Mouse (Mus musculus): ENCODE measurements around the gene Sft2d2. TPM values are rescaled to one million over a fixed set of nuclear protein-coding genes. Genes with fewer than 3 reads are reported as not detected.
A peak's percentile ranks its signal among the peaks of the same experiment; 100 is the strongest.

The Sft2d2 gene
- polyA plus RNA-seq, 1 experiment from 2014 or later: 22.8 TPM

DNA sequence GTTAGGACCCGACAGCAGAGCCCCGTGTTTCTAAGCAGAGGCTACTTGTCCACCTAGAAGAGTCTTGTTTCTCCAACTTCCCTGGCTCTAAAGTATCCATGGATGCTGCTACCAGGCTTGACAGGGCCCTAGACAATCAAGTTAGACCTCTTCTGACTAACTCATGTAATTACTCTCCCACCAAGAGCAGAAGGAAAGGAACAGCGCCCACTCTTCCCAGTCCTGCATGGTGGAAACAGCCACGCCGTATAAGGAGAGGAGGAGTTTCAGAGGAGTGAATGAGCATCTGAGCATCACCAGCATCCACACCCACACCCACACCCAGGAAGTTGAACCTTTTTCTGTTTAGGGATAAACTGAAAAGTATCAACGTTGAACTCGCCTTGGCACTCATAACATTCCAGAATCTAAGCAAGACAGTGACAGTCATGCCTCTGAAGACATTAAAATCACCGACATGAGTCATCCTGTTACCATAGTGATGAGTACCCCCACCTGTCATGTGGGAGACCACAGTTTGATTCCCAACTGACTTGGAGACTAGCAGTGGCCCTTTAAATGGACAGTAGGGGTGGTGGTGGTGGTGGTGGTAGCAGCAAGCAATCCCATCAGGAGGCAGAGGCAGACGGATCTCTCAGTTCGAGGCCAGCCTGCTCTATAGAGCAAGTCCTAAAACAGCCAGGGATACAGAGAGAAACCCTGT is 3.5 kb downstream of the Sft2d2 start:
- DNase-seq (ENCODE audit: low spot score): no peak

DNA sequence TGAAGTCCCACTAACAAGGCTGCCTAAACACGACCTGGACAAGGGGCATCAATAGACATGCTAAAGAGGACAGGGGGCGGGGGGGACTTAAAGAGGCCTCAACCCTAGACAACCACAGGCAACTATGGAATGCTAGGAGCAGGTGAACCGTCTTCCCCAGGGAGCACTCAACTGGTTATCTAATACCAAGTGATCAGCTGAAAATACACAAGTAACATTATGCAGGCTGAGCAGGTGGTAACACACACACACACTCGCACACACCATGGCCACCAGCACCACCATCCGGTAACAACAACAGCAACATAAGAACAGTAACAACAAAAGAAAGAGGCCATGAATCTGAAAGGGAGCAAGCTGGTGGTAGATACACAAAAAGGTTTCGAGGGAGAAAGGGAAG is 4.2 kb downstream of the Sft2d2 start:
- no peak for DNase-seq (ENCODE audit: low spot score)

DNA sequence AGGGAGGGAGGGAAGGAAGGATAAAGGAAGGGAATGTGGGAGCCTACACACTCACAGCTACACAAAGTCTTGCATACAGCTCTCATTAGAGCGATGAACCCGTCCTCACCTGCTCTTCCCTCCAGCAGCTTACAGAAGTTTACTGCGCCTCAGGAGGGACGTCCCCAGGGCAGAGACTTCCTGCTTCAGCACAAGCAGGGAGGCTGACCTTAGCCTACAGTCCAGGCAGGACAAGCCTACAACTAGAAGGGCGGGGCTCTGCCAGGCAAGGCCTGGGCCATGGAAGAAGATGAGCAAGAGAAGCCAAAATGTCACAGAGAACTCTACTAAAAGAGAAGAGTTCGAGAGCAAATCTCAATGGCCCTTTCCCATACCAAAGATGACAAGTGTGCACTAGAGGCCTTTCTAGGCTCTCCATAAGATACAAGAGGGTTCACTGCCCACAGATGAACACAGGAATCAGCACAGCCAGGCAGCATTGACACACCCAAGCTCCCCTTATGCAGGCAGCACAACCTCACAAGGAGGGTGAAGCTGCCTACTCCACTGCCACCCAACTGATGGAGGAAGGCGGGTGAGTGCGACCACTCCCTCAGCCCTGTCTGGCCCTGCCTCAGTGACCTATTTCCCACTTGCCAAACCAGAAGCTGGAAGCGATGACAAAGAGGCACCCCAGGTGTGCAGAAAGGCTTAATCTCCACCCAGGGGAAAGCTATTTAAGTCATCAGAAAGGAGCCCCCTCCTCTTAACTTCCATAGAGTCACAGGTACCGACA is 5.2 kb downstream of the Sft2d2 start:
- DNase-seq (ENCODE audit: low spot score): peak; percentile 32

DNA sequence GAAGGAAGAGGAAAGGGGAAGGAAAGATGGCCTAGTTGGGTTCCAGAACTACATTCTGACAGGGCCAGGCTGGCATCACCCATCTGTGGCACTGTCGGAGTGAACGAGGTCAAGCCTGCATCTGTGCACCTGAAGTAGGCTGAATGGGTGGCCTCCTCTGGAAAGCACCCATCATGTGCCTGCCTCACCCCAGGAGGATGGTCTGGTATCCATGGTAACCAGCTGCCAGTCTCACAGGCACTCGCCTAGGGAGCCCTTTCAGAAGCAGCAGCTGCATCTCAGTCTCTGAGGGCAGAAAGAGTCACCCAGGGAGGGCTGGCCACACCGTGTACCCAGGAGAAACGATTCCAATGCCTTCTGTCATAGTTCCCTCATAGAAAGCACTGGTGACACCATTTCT is 6.9 kb downstream of the Sft2d2 start:
- peak; percentile 57 for DNase-seq (ENCODE audit: low spot score)

DNA sequence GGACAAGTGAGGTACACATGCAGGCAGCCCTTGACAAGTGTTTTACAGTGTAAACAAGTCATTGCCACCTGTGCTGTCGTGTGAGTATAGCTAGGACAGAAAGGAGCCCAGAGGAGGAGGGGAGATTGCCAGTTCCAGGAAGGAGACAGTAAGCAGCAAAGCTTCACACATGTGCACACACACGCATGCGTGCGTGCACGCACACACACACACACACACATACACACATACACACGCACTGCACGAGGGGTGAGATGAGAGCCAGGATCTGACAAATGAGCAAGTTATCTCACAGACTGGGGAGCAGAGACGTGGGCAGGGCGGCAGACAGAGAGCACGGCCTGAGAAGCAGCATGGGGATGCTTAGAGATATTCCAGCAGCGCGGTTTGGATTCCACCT is 7.7 kb downstream of the Sft2d2 start:
- no peak for DNase-seq (ENCODE audit: low spot score)

DNA sequence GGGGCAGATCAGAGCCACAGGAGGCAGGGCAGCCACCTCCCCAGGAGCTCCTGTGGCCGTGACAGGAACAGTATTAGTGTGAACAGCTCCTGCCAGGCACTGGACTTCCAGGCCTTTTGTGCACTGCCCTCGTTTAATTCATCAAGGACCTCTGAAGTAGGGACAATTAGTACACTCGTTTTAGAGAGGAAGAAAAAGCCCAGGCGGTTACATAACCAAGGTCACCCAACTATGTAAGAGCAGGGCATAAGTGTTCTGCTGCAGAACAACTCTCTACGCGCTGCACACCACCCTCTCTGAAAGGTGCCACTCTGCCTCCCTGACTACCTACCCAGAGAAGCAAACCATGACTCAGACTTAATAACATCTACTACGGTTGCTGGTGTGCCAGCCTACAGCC is 9.1 kb downstream of the Sft2d2 start:
- DNase-seq (ENCODE audit: low spot score): peak; percentile 28

DNA sequence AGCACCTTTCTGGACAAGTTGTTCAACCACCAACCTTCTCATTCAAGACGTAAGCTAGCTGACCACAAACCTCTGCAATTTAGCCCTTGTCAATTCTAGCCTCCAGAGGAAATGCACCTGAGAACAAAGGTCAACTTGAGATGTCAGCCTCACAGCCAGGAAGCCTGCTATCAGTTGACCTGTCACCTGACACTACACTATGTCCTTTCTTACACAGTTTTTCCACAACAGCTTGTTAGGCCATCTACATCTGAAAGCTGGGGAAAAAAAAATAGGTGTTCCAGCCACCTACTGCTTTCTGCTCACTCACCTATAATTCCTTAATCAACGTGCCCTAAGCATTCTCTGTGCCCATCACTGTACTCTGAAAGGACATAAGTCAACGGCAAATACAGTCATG is 10.1 kb downstream of the Sft2d2 start:
- DNase-seq (ENCODE audit: low spot score): no peak

DNA sequence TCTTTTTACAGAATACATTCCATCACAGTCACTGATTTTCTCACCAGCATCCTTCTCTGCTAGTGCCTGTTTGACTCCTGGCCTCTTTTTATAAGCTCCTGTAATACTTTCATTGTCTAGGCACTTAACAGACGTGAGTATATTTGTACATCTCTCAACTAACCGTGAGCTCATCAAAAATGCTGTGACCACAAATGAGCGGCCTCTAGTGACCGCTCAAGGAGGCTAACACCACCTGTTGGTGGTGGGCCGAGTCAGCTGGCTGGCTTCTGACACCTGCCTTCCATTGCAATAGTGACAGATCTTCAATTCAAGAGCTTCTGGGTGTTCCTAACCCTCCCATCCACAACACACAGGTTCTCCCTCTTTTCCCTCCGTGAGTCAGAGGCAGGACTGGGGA is 10.8 kb downstream of the Sft2d2 start:
- DNase-seq (ENCODE audit: low spot score): no peak

DNA sequence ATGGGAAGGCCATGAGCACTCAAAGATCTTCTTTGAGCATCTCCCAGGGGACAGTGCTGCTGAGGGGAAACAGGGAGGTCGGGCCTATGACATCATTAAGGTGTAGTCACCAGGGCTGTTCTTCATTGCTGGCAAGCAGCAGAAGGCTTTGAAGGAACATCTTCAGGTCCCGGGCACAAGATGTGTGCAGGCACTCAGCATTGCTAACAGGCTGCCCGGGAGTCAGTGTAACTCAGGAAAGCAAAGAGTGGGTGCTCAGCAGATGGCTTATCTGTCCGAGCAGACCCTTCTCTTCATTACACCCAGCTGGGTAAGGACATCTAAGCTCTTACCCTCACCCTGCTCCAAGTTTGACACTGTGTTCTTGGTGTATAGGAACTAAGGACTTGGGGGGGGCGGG is 14.9 kb downstream of the Sft2d2 start:
- no peak for DNase-seq (ENCODE audit: low spot score)

DNA sequence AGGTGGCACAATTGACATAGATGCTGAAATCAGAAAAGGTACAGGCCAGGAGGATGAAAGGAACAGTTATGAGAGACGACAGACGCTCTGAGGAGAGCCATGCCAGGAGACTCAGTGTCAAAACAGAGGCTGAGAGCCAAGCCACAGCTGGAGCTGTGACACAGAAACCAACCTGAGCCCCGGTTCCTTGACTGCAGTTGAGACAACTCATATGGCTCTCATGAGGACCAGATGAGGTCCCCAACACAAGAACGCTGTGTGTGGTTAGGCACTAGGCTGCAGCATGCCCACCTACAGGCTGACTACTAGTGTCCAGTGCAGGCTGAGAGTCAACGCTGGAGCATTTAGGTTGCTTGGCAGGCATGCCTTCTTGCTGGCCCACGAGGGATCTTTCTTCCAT is 16.2 kb downstream of the Sft2d2 start:
- DNase-seq (ENCODE audit: low spot score): no peak

DNA sequence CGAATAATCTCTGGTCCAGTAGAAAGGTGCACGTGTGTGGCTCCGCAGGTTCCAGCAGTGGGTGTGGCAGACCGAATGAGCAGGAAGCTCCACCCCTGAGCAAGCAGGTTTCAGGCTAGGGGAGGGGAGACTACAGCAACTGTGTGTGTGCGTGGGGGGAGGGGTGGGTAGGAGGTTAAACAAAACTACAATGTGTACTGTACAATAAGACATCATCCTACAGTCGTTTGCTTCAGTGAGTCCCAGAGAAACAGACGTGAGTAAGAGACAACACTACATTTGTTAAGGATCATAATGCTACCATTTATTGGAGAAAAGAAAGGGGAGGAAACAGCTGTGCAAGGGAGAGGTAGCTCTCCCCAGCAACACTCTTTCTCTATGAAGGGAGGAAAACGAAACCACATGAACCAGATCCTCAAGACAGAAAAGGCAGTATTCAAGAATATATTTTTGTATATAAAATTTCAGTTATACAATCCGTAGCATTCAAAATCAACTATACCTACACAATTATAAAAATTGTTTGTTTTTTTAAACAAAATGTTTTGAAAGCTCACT is 20.1 kb downstream of the Sft2d2 start:
- DNase-seq (ENCODE audit: low spot score): peak; percentile 75

DNA sequence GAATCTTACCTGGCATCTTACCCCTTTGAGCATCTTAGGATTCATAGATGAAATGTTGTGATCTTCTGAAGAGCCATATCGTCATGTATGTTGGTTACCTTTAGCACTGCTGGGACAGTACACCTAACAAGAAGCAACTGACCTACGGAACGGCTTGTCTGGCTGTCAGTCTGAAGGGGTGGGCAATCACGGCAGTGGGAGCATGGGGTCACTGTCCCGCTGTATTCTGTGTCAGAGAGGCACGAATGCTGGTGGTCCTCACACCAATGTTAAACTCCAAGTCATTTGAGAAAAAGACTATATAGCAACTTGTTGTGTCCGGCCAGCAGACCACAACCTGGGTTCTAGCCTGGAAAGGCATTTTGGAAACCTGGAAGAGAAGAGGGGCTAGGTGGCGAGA is 23.0 kb downstream of the Sft2d2 start:
- no peak for DNase-seq (ENCODE audit: low spot score)

DNA sequence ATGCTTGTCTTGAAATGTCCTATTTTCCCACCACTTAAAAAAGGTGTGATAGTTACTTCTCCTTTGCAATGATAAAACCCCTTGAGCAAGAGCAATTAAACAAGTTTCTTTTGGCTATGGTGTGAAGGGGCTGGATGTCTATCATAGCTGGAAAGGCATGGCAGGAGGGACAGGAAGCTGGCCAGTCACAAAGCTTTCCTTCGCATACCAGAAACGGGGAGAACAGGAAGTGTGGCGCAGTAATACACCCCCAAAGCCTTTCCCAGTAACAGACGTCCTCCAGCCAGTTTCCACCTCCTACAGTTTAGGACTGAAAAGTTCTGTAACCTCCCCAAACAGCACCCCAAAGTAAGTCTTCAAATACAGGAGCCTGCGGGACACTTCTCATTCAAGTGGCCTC is 24.1 kb downstream of the Sft2d2 start:
- DNase-seq (ENCODE audit: low spot score): no peak

DNA sequence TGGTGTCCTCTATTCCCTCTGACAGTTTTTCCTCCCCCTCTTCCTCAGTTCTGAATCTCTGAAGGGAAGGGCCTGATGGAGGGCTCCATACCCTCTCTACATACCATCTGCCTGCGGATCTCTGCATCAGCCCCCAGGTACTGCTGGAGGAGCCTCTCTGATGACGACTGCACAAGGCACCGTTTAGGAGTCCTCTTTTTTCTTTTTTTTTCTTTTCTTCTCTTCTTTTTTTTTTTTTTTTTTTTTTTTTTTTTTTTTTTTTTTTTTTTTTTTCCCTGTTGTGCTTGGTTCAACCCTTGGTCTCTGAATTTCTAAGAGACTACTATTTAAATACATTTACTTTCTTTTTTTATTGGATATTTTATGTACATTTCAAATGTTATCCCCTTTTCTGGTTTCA is 24.8 kb downstream of the Sft2d2 start:
- DNase-seq (ENCODE audit: low spot score): no peak

DNA sequence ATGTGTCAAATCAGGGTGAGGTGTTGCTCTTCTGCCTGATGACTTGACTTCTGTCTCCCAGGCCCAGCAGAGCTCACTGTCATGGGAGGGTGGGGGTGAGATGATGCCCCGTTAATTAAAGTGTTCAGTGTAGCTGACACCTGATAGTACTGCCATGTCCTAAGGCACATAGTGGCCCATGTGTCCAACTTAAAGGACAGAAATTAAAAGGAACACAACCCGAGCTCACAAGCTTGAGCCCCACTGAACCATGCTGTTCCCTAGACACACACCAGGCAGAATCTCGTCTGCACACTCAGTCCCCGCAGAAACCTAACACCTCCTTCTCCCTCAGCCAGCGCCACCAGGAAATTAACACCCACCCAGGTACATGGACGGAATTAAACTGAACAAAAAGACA is 29.3 kb downstream of the Sft2d2 start:
- DNase-seq (ENCODE audit: low spot score): no peak

DNA sequence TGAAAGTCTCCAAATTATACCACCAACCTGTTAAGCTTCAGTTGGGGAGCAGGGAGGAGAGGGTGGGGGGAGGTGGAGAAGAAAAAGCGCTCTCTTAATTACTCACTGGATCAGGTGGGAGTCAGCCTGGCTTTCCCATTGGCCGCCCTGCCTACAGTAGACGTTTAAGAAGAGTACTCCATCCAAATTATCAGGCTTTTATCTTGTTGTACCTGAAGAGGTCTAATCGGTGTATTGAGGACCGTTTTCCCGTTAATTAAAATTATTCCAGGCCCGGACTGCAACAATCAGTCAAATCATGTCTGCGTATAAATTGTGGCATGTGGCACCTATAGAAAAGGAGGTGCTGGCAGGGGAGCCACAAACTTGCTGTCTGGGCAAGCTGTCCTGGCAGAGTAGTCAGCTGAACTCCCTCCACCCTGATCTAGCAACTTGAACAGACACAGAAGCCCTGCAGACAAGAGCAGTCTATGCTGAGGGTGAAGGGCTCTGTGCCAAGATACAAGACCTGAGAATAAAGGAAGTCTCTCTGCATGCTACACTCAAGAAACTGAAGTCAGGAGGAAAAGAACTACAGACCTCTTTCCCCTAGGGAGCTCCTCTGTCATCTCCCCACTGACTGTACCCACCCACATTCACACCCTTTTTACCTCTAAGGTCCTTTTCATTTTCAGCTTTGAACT is 33.4 kb downstream of the Sft2d2 start, which contains the start of gene Tbx19:
Gene Tbx19 (minus strand): TSS at position 51 of the 683 bp plus-strand sequence.
- no peak for DNase-seq (ENCODE audit: low spot score)

DNA sequence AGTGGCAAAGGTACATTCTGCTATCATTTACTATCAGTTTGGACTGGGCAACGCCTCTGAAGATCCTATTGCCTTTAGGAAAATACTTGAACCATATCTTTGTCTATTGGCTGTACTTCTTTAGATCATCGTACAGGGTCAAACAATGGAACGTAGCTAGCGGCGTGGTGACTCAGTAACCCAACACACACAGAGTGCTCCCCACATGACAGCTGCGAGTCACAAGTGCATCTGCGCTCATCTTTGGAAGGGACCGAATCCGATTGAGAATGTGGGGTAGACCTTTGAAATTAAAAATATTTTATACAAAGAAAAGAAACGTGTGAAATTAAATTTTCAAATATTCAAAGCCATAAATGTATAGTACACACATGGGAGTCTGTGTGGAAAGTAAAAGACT is 35.4 kb downstream of the Sft2d2 start:
- no peak for DNase-seq (ENCODE audit: low spot score)

DNA sequence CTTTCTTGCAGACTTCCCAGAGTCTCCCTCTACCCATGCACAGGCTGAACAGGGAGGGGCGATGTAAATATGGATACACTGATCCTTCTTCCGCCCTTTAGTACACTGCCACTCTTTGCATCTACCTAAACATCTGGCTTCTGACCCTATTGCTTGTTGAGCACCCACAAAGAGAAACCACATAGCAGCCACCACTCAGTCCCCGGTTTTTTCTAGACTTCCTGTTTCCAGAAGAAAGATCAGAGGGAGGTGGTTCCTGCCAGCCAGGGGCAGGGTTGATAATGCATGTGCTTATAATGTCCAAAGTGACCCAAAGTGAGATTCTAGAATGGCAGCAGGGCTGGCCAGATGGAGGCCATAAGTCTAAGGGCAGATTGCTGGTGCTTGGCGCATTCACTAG is 40.1 kb downstream of the Sft2d2 start:
- DNase-seq (ENCODE audit: low spot score): peak; percentile 75

DNA sequence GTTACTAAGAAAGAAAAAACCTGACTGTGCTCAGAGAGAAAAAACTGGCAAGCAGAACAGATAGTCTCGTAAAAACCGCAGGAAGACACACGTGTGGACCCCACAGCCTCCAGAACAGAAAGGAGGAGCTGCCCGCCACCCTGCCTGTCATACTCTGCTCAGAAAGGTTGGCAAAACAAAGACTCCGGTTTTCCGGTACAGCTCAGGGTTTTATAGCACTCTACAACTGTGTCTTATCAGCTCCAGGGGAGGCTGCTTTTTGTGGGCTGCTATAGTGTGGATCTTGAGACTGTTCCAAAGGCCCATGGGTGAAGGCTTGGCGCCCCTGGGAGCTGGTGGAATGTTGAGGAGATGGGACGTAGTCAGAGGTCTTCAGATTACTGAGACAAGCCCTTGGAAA is 43.0 kb downstream of the Sft2d2 start:
- peak; percentile 78 for DNase-seq (ENCODE audit: low spot score)

DNA sequence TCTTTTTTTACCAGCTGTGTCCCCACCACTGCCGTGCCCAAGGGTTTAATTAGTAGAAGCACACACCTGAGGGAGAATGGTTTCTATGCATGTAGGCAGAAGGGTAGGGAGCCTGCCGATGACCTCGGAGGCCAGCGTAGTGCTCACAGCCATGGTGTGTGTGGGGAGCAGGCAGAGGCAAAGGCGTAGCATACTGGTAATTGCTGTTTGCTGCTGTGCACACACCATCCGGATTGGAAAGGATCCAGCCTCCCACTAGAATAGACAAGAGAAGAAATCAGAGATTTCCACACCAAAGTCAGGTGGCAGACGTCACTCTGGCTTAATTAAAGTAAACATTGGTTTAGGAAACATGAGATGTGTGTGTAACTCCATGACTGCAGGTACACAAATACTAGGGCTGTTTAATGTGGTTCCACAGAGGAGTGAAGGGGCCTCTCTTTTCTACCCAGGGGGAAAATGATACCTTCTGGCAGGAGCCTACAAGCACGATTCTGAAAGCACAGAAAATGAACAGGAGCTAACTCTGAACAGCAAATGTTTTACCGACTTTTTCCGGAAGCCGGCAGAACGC is 51.8 kb downstream of the Sft2d2 start:
- no peak for DNase-seq (ENCODE audit: low spot score)

DNA sequence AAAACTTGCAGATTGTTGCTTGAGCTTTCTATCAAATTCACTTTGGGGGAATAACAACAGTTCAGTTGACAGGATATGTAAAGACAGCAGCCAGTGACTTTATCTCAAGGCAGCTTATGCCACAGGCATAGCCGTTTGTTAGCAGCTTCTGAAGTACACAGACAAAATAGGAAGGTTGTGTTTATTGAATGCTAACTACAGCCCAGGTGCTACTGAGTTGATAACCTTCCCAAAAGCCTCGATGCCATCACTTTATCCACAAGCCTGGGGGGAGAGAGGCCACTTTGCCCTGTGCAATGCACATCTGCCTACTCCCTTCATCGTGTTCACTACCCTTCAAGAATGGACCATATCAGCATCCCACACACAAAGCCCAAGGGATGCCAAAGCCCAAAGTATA is 54.0 kb downstream of the Sft2d2 start:
- no peak for DNase-seq (ENCODE audit: low spot score)

DNA sequence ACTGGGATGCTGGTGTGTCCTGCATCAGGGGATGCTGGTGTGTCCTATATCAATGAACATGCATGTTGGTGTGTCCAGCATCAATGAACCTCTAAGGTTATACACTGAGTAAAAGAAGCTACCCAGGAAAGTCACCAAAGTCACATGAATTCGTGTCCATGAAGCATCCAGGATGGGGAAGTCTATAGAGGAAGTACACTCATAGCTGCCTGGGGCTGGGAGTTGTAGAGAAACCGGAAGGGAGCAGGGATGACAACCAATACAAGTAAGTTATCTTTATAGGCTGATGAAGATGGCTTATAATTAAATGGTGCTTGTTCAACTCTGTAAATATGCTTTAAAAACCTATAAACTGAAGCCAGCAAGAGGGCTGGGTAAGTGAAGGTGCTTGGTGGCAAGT is 60.4 kb downstream of the Sft2d2 start:
- DNase-seq (ENCODE audit: low spot score): no peak

All from thymus, postnatal 0 days (tissue).